Mouse (Mus musculus): ENCODE measurements around the gene Cisd1.

DNA sequence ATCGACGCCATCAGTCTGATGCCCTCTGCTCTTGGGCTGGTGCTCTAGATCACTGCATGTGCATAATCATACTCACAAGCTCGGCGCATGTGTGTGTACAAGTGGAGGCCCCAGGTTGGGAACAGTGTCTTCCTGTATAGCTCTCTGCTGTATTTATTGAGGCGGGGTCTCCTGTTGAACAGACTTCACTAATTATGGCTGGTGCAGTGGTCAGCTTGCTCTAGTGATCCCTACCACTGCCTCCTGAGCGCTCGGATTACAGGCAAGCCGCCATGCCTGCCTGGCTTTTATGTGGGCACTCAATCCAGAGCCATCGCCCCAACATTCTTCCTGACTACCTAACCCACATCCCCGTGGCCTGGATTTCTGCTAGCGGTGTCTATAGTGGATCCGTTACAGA lies 14.7 kb downstream of the Cisd1 start:
- TF ChIP-seq CTCF (IDR thresholded peaks at IDR 0.05; ENCODE audit: low read depth) (no peak), EP300 (IDR thresholded peaks at IDR 0.05; ENCODE audit: low read depth) (no peak)

Measured in liver, embryonic 14.5 days (tissue).